Mouse (Mus musculus) spleen, adult 2 months (tissue): Measurements from ENCODE around the gene Abcg2.
"Not testable (repeated sequence)": the region's sequence is repeated elsewhere in the genome, so short reads cannot be mapped to it uniquely, and the experiment has no call there.

Source experiments
- CTCF ChIP-seq: fragments of 200-500 bp; IDR thresholded peaks from 2 replicates; pipeline ENCODE4 v1.5.1; 2011; ENCODE audit warnings: mild to moderate bottlenecking, inconsistent platforms; ENCODE audit not compliant: insufficient read depth, insufficient read length, insufficient replicate concordance; ENCODE audit errors: extremely low read depth
- POLR2A ChIP-seq: fragments of 200-500 bp; IDR thresholded peaks from 2 replicates; pipeline ENCODE4 v1.6.1; 2011; ENCODE audit warnings: low read depth, low read length, inconsistent platforms

DNA sequence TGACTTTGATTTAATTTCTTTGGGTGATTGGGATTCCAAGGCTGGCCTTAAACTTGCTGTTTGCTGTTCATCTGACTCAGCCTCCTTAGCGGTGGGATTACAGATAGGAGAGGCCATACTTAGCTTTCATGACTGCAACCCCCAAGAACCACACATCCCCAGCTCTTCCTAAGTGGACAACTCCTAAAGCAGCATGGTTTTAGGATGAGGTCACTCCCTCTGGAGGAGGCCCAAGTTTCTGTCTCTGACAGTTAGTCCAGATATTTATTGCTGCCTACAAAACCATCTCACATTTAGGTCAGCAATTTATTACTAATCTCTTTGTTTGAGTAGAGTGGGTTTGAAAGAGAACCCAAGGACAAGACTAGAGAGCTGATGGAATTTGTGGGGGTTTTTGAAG is 17.8 kb downstream of the Abcg2 start:
- not testable (repeated sequence) for TF ChIP-seq CTCF, POLR2A
